23 mouse cellular contexts compared by ENCODE assay signal in the genomic region with DNA sequence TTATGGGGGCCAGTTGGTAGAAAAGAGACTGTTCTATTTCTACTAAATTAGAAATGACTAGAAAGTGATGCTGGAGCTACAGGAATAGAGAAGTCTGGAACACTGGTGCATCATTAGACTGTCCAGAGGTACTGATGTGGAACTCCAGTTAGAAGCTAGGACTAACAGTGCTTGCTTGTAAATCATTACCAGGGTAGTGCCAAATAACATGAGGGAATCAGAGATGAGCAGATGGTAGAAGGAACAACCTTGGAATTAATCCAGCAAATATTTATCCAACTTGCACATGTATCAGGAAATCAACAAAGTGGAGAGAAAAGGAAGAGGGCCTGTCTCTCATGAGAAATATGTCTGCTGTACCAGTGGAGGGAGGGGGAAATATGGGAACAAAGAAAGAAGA.
DNase-seq lines count a peak whose midpoint lies in the region; ATAC-seq and TF ChIP-seq lines count a peak whose summit lies in the region.
"Had no signal": no experiment of that assay in that cellular context is flagged by ENCODE, and none has a peak within 500 bp of the region (broad histone marks: within the 10 kb centered on the region; RNA-seq: fewer than 3 reads in every experiment).

No protein-coding gene starts in this region.

- no peaks in the 10 kb centered on the region for H3K36me3 ChIP-seq in forebrain, embryonic 14.5 days (ENCODE audit: control insufficient read depth, insufficient read depth, low read length)
- H3K36me3 ChIP-seq in forebrain, embryonic 15.5 days = no peaks in the 10 kb centered on the region
- H3K36me3 ChIP-seq in kidney, postnatal 0 days (ENCODE audit: insufficient read depth, low read length) = no peaks in the 10 kb centered on the region
- no peaks in the 10 kb centered on the region for H3K36me3 ChIP-seq in midbrain, postnatal 0 days (ENCODE audit: insufficient read depth, low read length)
- H3K36me3 ChIP-seq in midbrain, embryonic 13.5 days = no peaks in the 10 kb centered on the region
- H3K36me3 ChIP-seq: G1E; heart, embryonic 10.5 days; heart, embryonic 15.5 days; limb, embryonic 10.5 days; limb, embryonic 15.5 days; liver, embryonic 15.5 days; midbrain, embryonic 15.5 days had no signal

- no peak for ATAC-seq in forebrain, embryonic 14.5 days
- ATAC-seq in forebrain, embryonic 15.5 days (replicated peaks) = no peak
- ATAC-seq in kidney, postnatal 0 days (replicated peaks; ENCODE audit: low FRiP score, low read depth) = 0 out of 2 replicates have a peak, but pooled peaks have one; percentile 61
- ATAC-seq in midbrain, postnatal 0 days (ENCODE audit: low FRiP score) = no peak
- no peak for ATAC-seq in midbrain, embryonic 13.5 days
- ATAC-seq: hindbrain, embryonic 16.5 days; midbrain, embryonic 15.5 days had no signal

- no peak overlapping the region for H3K4me3 ChIP-seq in forebrain, embryonic 14.5 days (ENCODE audit: low read depth, low read length)
- no peak overlapping the region for H3K4me3 ChIP-seq in forebrain, embryonic 15.5 days
- no peak overlapping the region for H3K4me3 ChIP-seq in kidney, postnatal 0 days (replicated peaks; ENCODE audit: low read depth, low read length)
- no peak overlapping the region for H3K4me3 ChIP-seq in midbrain, postnatal 0 days (ENCODE audit: low read depth, low read length)
- no peak overlapping the region for H3K4me3 ChIP-seq in midbrain, embryonic 13.5 days (replicated peaks)
- H3K4me3 ChIP-seq: heart, embryonic 10.5 days; heart, embryonic 15.5 days; limb, embryonic 10.5 days; limb, embryonic 15.5 days; liver, embryonic 15.5 days; midbrain, embryonic 15.5 days had no signal

- no peaks in the 10 kb centered on the region for H3K4me1 ChIP-seq in forebrain, embryonic 14.5 days (ENCODE audit: control insufficient read depth, insufficient read depth, low read length)
- H3K4me1 ChIP-seq in forebrain, embryonic 15.5 days = no peaks in the 10 kb centered on the region
- H3K4me1 ChIP-seq in kidney, postnatal 0 days (replicated peaks; ENCODE audit: insufficient read depth, low read length) = no peaks in the 10 kb centered on the region
- no peaks in the 10 kb centered on the region for H3K4me1 ChIP-seq in midbrain, postnatal 0 days (ENCODE audit: insufficient read depth, low read length)
- H3K4me1 ChIP-seq in midbrain, embryonic 13.5 days (replicated peaks) = no peaks in the 10 kb centered on the region
- H3K4me1 ChIP-seq: heart, embryonic 10.5 days; heart, embryonic 15.5 days; limb, embryonic 10.5 days; limb, embryonic 15.5 days; liver, embryonic 15.5 days; midbrain, embryonic 15.5 days had no signal

- H3K27ac ChIP-seq in forebrain, embryonic 14.5 days (ENCODE audit: low read depth, low read length) = no peak overlapping the region
- no peak overlapping the region for H3K27ac ChIP-seq in forebrain, embryonic 15.5 days (replicated peaks)
- no peak overlapping the region for H3K27ac ChIP-seq in kidney, postnatal 0 days
- H3K27ac ChIP-seq in midbrain, postnatal 0 days (ENCODE audit: low read depth, low read length) = no peak overlapping the region
- no peak overlapping the region for H3K27ac ChIP-seq in midbrain, embryonic 13.5 days
- H3K27ac ChIP-seq: heart, embryonic 10.5 days; heart, embryonic 15.5 days; limb, embryonic 10.5 days; limb, embryonic 15.5 days; liver, embryonic 15.5 days; midbrain, embryonic 15.5 days had no signal

- no peaks in the 10 kb centered on the region for H3K9me3 ChIP-seq in forebrain, embryonic 14.5 days (replicated peaks; ENCODE audit: control insufficient read depth, low read length)
- no peaks in the 10 kb centered on the region for H3K9me3 ChIP-seq in forebrain, embryonic 15.5 days
- no peaks in the 10 kb centered on the region for H3K9me3 ChIP-seq in kidney, postnatal 0 days (replicated peaks; ENCODE audit: low read length)
- H3K9me3 ChIP-seq in midbrain, postnatal 0 days (ENCODE audit: low read length) = no peaks in the 10 kb centered on the region
- H3K9me3 ChIP-seq in midbrain, embryonic 13.5 days = no peaks in the 10 kb centered on the region
- H3K9me3 ChIP-seq: heart, embryonic 10.5 days; heart, embryonic 15.5 days; limb, embryonic 10.5 days; limb, embryonic 15.5 days; liver, embryonic 15.5 days; midbrain, embryonic 15.5 days had no signal

- H3K27me3 ChIP-seq in forebrain, embryonic 14.5 days (replicated peaks; ENCODE audit: control insufficient read depth, insufficient read depth, low read length) = no peaks in the 10 kb centered on the region
- no peaks in the 10 kb centered on the region for H3K27me3 ChIP-seq in forebrain, embryonic 15.5 days
- no peaks in the 10 kb centered on the region for H3K27me3 ChIP-seq in kidney, postnatal 0 days (ENCODE audit: insufficient read depth, low read length)
- no peaks in the 10 kb centered on the region for H3K27me3 ChIP-seq in midbrain, postnatal 0 days (ENCODE audit: insufficient read depth, low read length)
- no peaks in the 10 kb centered on the region for H3K27me3 ChIP-seq in midbrain, embryonic 13.5 days
- H3K27me3 ChIP-seq: heart, embryonic 15.5 days; limb, embryonic 15.5 days; liver, embryonic 15.5 days; midbrain, embryonic 15.5 days had no signal

- peak; percentile 62 for DNase-seq in cerebellum, adult 9-10 months
- DNase-seq in cerebellum, adult 8-10 months = no peak
- peak; percentile 60 for DNase-seq in forebrain, embryonic 14.5 days (ENCODE audit: low spot score)
- DNase-seq in kidney, postnatal 0 days (ENCODE audit: low spot score) = no peak
- DNase-seq in kidney, adult 8-10 months = no peak
- peak; percentile 13 for DNase-seq in midbrain, postnatal 0 days (ENCODE audit: low spot score)
- DNase-seq: adrenal gland, adult 8-10 months; gastrocnemius, postnatal 25 days; heart, adult 11 months; lung, embryonic 14.5 days; lung, postnatal 14 days; spleen, adult 18-20 months; thymus, postnatal 14 days had no signal

- no peak for TF ChIP-seq CTCF in kidney, postnatal 0 days (IDR thresholded peaks at IDR 0.05; ENCODE audit: low read depth)
- TF ChIP-seq CTCF in midbrain, postnatal 0 days (IDR thresholded peaks at IDR 0.05) = no peak

- H3K4me2 ChIP-seq in forebrain, embryonic 14.5 days (ENCODE audit: low read length) = no peak overlapping the region
- H3K4me2 ChIP-seq in forebrain, embryonic 15.5 days (replicated peaks) = no peak overlapping the region
- H3K4me2 ChIP-seq in kidney, postnatal 0 days (ENCODE audit: low read length) = no peak overlapping the region
- no peak overlapping the region for H3K4me2 ChIP-seq in midbrain, postnatal 0 days (ENCODE audit: low read depth, low read length, poor library complexity, severe bottlenecking)
- no peak overlapping the region for H3K4me2 ChIP-seq in midbrain, embryonic 13.5 days (replicated peaks)
- H3K4me2 ChIP-seq: heart, embryonic 15.5 days; limb, embryonic 15.5 days; liver, embryonic 15.5 days; lung, embryonic 14.5 days; midbrain, embryonic 15.5 days had no signal

- no peak overlapping the region for H3K9ac ChIP-seq in forebrain, embryonic 14.5 days (ENCODE audit: low read length)
- H3K9ac ChIP-seq in forebrain, embryonic 15.5 days (replicated peaks) = no peak overlapping the region
- H3K9ac ChIP-seq in kidney, postnatal 0 days (ENCODE audit: low read depth, low read length) = no peak overlapping the region
- H3K9ac ChIP-seq in midbrain, postnatal 0 days (replicated peaks; ENCODE audit: low read length, poor library complexity, severe bottlenecking) = no peak overlapping the region
- no peak overlapping the region for H3K9ac ChIP-seq in midbrain, embryonic 13.5 days (replicated peaks)
- H3K9ac ChIP-seq: heart, embryonic 15.5 days; limb, embryonic 15.5 days; liver, embryonic 15.5 days; lung, embryonic 14.5 days; midbrain, embryonic 15.5 days had no signal

Comparison
In these comparisons a context has a peak if more than half of its experiments do, and no peak if none do; other contexts are left out.
1. DNase-seq: peak in cerebellum, adult 9-10 months (single experiment), forebrain, embryonic 14.5 days (single experiment) and midbrain, postnatal 0 days (single experiment); none in cerebellum, adult 8-10 months (single experiment), kidney, postnatal 0 days (single experiment) and kidney, adult 8-10 months (0 of 2).